Comparison of ENCODE assay signal across 13 mouse cellular contexts in genomic region chr1:36903376-36904083, GRCm38 (mm10). TPM values are rescaled to one million over a fixed set of nuclear protein-coding genes. Genes with fewer than 3 reads are reported as not detected.
DNase-seq lines count a peak whose midpoint lies in the region; ATAC-seq lines count a peak whose summit lies in the region.
"Had no signal": no experiment of that assay in that cellular context is flagged by ENCODE, and none has a peak within 500 bp of the region (broad histone marks: within the 10 kb centered on the region; RNA-seq: fewer than 3 reads in every experiment).

No protein-coding gene starts in this region.

- no peak overlapping the region for H3K27ac ChIP-seq in heart, embryonic 12.5 days (ENCODE audit: poor library complexity, severe bottlenecking)
- peak overlapping the region; percentile 33; the same call in 1 of the 2 replicates for H3K27ac ChIP-seq in stomach, embryonic 16.5 days (ENCODE audit: low read length)
- H3K27ac ChIP-seq: forebrain, embryonic 10.5 days; hindbrain, embryonic 12.5 days; kidney, postnatal 0 days had no signal

- H3K27me3 ChIP-seq in heart, embryonic 12.5 days (replicated peaks) = no peaks in the 10 kb centered on the region
- no peaks in the 10 kb centered on the region for H3K27me3 ChIP-seq in stomach, embryonic 16.5 days (ENCODE audit: control insufficient read depth, insufficient read depth, low read length)
- H3K27me3 ChIP-seq: hindbrain, embryonic 12.5 days had no signal

- peak; percentile 88 for DNase-seq in heart, adult 11 months
- peak; percentile 54 for DNase-seq in right cerebral cortex, adult 18-20 months
- no peak for DNase-seq in right cerebral cortex, postnatal 36 days (ENCODE audit: low spot score in 2 of 2)
- peak; percentile 66 for DNase-seq in cerebellum, adult 11-12 months
- no peak for DNase-seq in thymus, postnatal 14 days
- no peak for DNase-seq in kidney, adult 11 months

- peaks cover 19% of the 10 kb centered on the region for H3K4me1 ChIP-seq in heart, embryonic 12.5 days (replicated peaks)
- H3K4me1 ChIP-seq in stomach, embryonic 16.5 days (ENCODE audit: control insufficient read depth, insufficient read depth, low read length) = peaks cover 16% of the 10 kb centered on the region; the same call in 1 of the 2 replicates

- no peak overlapping the region for H3K4me2 ChIP-seq in heart, embryonic 12.5 days
- no peak overlapping the region for H3K4me2 ChIP-seq in stomach, embryonic 16.5 days (ENCODE audit: low read depth, low read length)
- H3K4me2 ChIP-seq: hindbrain, embryonic 12.5 days had no signal

- H3K4me3 ChIP-seq in heart, embryonic 12.5 days = no peak overlapping the region
- no peak overlapping the region for H3K4me3 ChIP-seq in stomach, embryonic 16.5 days (replicated peaks; ENCODE audit: low read length)
- H3K4me3 ChIP-seq: forebrain, embryonic 10.5 days; hindbrain, embryonic 12.5 days; left cerebral cortex, adult 2 months had no signal

- ATAC-seq in heart, embryonic 12.5 days (ENCODE audit: insufficient number of reproducible peaks, low FRiP score) = no peak
- no peak for ATAC-seq in stomach, embryonic 16.5 days (ENCODE audit: insufficient read depth, low FRiP score)
- ATAC-seq: activated CD4-positive, CD25-positive, alpha-beta regulatory T cell, adult 4 months had no signal

- no peak overlapping the region for H3K9ac ChIP-seq in heart, embryonic 12.5 days
- no peak overlapping the region for H3K9ac ChIP-seq in stomach, embryonic 16.5 days (ENCODE audit: low read length)
- H3K9ac ChIP-seq: hindbrain, embryonic 12.5 days had no signal

- WGBS in heart, embryonic 12.5 days = 90% methylated on average over 15 of the region's 15 CpGs
- 88% methylated on average over 15 of the region's 15 CpGs for WGBS in stomach, embryonic 16.5 days

- H3K9me3 ChIP-seq in heart, embryonic 12.5 days (replicated peaks) = no peaks in the 10 kb centered on the region
- no peaks in the 10 kb centered on the region for H3K9me3 ChIP-seq in stomach, embryonic 16.5 days (replicated peaks; ENCODE audit: control insufficient read depth, low read length)
- H3K9me3 ChIP-seq: forebrain, embryonic 10.5 days; hindbrain, embryonic 12.5 days had no signal

- H3K36me3 ChIP-seq in heart, embryonic 12.5 days = no peaks in the 10 kb centered on the region
- H3K36me3 ChIP-seq in stomach, embryonic 16.5 days (ENCODE audit: control insufficient read depth, insufficient read depth, low read length) = no peaks in the 10 kb centered on the region
- H3K36me3 ChIP-seq: hindbrain, embryonic 12.5 days had no signal

RNA-seq across cellular contexts. Expression of gene Tmem131, which starts 39.9 kb away (rescaled TPM):
- 12.4 and 13.6 TPM in 2 replicates for polyA plus RNA-seq in heart, embryonic 12.5 days (2016; fragmentation: Nextera tagmentation; extraction: Ambion mirVana)
- polyA plus RNA-seq in stomach, embryonic 16.5 days (2015; fragmentation: Nextera tagmentation; extraction: Ambion mirVana) = 12.9 and 13.1 TPM in 2 replicates

Comparison
In these comparisons a context has a peak if more than half of its experiments do, and no peak if none do; other contexts are left out.
1. DNase-seq: peak in heart, adult 11 months (single experiment), right cerebral cortex, adult 18-20 months (single experiment) and cerebellum, adult 11-12 months (single experiment); none in right cerebral cortex, postnatal 36 days (0 of 2), thymus, postnatal 14 days (single experiment) and kidney, adult 11 months (single experiment).